Mouse (Mus musculus) lung, adult 2 months (tissue): Measurements from ENCODE around the gene Zfp503.
A peak's percentile ranks its signal among the peaks of the same experiment; 100 is the strongest.

ENCODE experiments used
- CTCF ChIP-seq: fragments of 200-500 bp; IDR thresholded peaks from 2 replicates; pipeline ENCODE4 v1.5.1; 2011; ENCODE audit warnings: mild to moderate bottlenecking, low read length, control low read depth; ENCODE audit not compliant: insufficient read depth
- POLR2A ChIP-seq: fragments of 200-500 bp; IDR thresholded peaks from 2 replicates; pipeline ENCODE4 v1.6.1; 2011; ENCODE audit warnings: low read depth, mild to moderate bottlenecking, control low read depth, low read length, borderline replicate concordance; ENCODE audit errors: extremely low read depth

- TF ChIP-seq POLR2A = no peak
- peak; percentile 55 for TF ChIP-seq CTCF
Observed at GRCm38 (mm10) chr14:21968978-21969377, 20.4 kb downstream of the Zfp503 start.
